In the genomic region with DNA sequence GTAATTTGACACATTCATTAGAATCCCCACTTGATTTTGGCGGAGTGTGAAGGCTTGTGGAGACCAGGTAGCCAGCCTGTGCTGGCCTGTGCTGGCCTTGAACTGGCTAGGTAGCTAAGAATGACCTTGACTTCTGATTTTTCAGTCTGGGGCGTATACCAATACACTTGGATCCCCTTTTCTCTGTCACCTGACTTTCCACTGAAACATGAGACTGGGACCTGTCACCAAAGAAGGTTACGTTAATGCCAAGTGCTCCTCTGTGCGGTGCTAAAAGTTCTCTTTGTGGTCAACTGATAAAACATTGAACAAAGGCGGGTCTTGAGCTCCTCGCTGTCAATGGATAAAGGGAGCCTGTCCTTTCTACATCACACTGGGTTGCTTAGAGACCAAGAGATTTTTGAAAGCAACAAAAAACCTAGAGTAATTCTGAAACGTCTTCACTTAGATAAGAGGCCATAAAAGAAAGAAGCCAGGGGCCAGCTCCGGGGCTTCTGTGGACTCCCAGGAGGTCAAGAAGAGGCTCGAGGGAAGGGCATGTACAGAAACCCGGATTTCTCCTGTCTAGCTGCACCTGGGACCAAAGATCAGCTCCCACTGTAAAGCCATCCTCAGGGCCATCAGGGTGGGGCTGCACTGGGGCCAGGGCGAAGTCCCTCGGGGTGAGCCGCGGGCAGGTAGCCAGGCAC, we compare ENCODE assay signal across 8 mouse cellular contexts.
DNase-seq lines count a peak whose midpoint lies in the region; ATAC-seq lines count a peak whose summit lies in the region.

No protein-coding gene starts in this region.

- no peaks in the 10 kb centered on the region for H3K36me3 ChIP-seq in neural tube, embryonic 11.5 days (ENCODE audit: control insufficient read depth, insufficient read depth, low read length)
- no peaks in the 10 kb centered on the region for H3K36me3 ChIP-seq in heart, embryonic 10.5 days
- H3K36me3 ChIP-seq in neural tube, embryonic 14.5 days (ENCODE audit: control insufficient read depth, insufficient read depth, low read length), result no peaks in the 10 kb centered on the region

- no peaks in the 10 kb centered on the region for H3K27me3 ChIP-seq in neural tube, embryonic 11.5 days (ENCODE audit: control insufficient read depth, insufficient read depth, low read length)
- H3K27me3 ChIP-seq in heart, embryonic 10.5 days (ENCODE audit: insufficient read depth, poor library complexity, severe bottlenecking), result peaks cover 17% of the 10 kb centered on the region
- H3K27me3 ChIP-seq in neural tube, embryonic 14.5 days (ENCODE audit: control insufficient read depth, insufficient read depth, low read length), result 0 out of 2 replicates have a peak, but pooled peaks cover 2% of the 10 kb centered on the region

- H3K27ac ChIP-seq in neural tube, embryonic 11.5 days (ENCODE audit: low read depth, low read length), result no peak overlapping the region
- peak overlapping the region; percentile 88 for H3K27ac ChIP-seq in heart, embryonic 10.5 days
- H3K27ac ChIP-seq in neural tube, embryonic 14.5 days (ENCODE audit: low read depth, low read length), result no peak overlapping the region

- WGBS in neural tube, embryonic 11.5 days, result 11% methylated on average over 14 of the region's 14 CpGs
- 9% methylated on average over 14 of the region's 14 CpGs for WGBS in heart, embryonic 10.5 days
- 17% methylated on average over 14 of the region's 14 CpGs for WGBS in neural tube, embryonic 14.5 days

- H3K4me1 ChIP-seq in neural tube, embryonic 11.5 days (ENCODE audit: control insufficient read depth, insufficient read depth, low read length), result peaks cover 14% of the 10 kb centered on the region
- peaks cover 22% of the 10 kb centered on the region for H3K4me1 ChIP-seq in heart, embryonic 10.5 days
- 0 out of 2 replicates have a peak, but pooled peaks cover 4% of the 10 kb centered on the region for H3K4me1 ChIP-seq in neural tube, embryonic 14.5 days (ENCODE audit: control insufficient read depth, insufficient read depth, low read length)

- ATAC-seq in neural tube, embryonic 11.5 days (ENCODE audit: insufficient read depth, low FRiP score, low TSS enrichment), result no peak
- ATAC-seq in neural tube, embryonic 14.5 days (ENCODE audit: low read depth), result no peak

- H3K4me3 ChIP-seq in neural tube, embryonic 11.5 days (ENCODE audit: low read depth, low read length), result peak overlapping the region; percentile 31
- H3K4me3 ChIP-seq in heart, embryonic 10.5 days, result peak overlapping the region; percentile 62
- H3K4me3 ChIP-seq in neural tube, embryonic 14.5 days (ENCODE audit: low read depth, low read length), result peak overlapping the region; percentile 22; the same call in 1 of the 2 replicates

- DNase-seq in neural tube, embryonic 11.5 days (ENCODE audit: low spot score), result no peak
- DNase-seq in neural tube, embryonic 10.5 days (ENCODE audit: extremely low spot score, low spot score), result no peak
- peak; percentile 7 for DNase-seq in heart, embryonic 10.5 days (ENCODE audit: low spot score)
- DNase-seq in kidney, postnatal 14 days, result peak; percentile 33
- no peak for DNase-seq in adrenal gland, postnatal 36 days
- DNase-seq in thymus, postnatal 4 days, result no peak
- DNase-seq in ovary, postnatal 14 days (ENCODE audit: low spot score), result no peak

- peak overlapping the region; percentile 75 for H3K4me2 ChIP-seq in neural tube, embryonic 11.5 days (ENCODE audit: low read depth)
- H3K4me2 ChIP-seq in neural tube, embryonic 14.5 days (ENCODE audit: low read depth, low read length), result peak overlapping the region; percentile 66

- H3K9me3 ChIP-seq in neural tube, embryonic 11.5 days (ENCODE audit: control insufficient read depth, low read length), result no peaks in the 10 kb centered on the region
- H3K9me3 ChIP-seq in heart, embryonic 10.5 days, result no peaks in the 10 kb centered on the region
- no peaks in the 10 kb centered on the region for H3K9me3 ChIP-seq in neural tube, embryonic 14.5 days (ENCODE audit: control insufficient read depth, low read length)

- peak overlapping the region; percentile 56 for H3K9ac ChIP-seq in neural tube, embryonic 11.5 days (ENCODE audit: low read length)
- H3K9ac ChIP-seq in neural tube, embryonic 14.5 days (replicated peaks; ENCODE audit: low read depth, low read length), result peak overlapping the region; percentile 43

Comparison
In these comparisons a context has a peak if more than half of its experiments do, and no peak if none do; other contexts are left out.
1. DNase-seq: peak in heart, embryonic 10.5 days (single experiment) and kidney, postnatal 14 days (single experiment); none in neural tube, embryonic 11.5 days (single experiment), neural tube, embryonic 10.5 days (single experiment), adrenal gland, postnatal 36 days (0 of 2), thymus, postnatal 4 days (single experiment) and ovary, postnatal 14 days (single experiment).
2. Peak in every context shown above with its lines, with median percentiles within 50 percentile points of each other: H3K4me3 ChIP-seq.